Mouse (Mus musculus): ENCODE measurements around the gene Slc25a42. TPM values are rescaled to one million over a fixed set of nuclear protein-coding genes. Genes with fewer than 3 reads are reported as not detected.

The Slc25a42 gene
- polyA plus RNA-seq (2021; fragmentation: Nextera tagmentation): 11.8 and 13.3 TPM in 2 replicates
- long read RNA-seq, experiment 1, partial matches to known transcripts: 1 of 2 reads
- long read RNA-seq, experiment 1, other reads (novel, unspliced or antisense): 0 of 2 reads
- long read RNA-seq, experiment 2, transcript Slc25a42-202 (8 exons, 3,196 nt): major isoform, 9 of 18 reads
- long read RNA-seq, experiment 2, partial matches to known transcripts: 4 of 18 reads
- long read RNA-seq, experiment 2, other reads (novel, unspliced or antisense): 4 of 18 reads

GRCm38 (mm10) chr8:70212112-70213055 is at the start of gene Slc25a42:
Gene Slc25a42, minus strand, starts transcription at chr8:70212305.

GRCm38 (mm10) chr8:70234080-70234780 is 22.1 kb upstream of the Slc25a42 start, which contains the start of the genes Sugp2 and Armc6:
Gene Sugp2, plus strand, starts transcription at chr8:70234226.
Gene Armc6, minus strand, starts transcription at chr8:70234466.

GRCm38 (mm10) chr8:70172043-70172681 is 39.9 kb downstream of the Slc25a42 start, which contains the start of gene Tmem161a:
Gene Tmem161a, plus strand, starts transcription at chr8:70172356.

GRCm38 (mm10) chr8:70139026-70139857 is 72.9 kb downstream of the Slc25a42 start, which contains the start of the genes Rfxank, Borcs8 and Mef2b:
Gene Rfxank, minus strand, starts transcription at chr8:70139154.
Gene Borcs8, plus strand, starts transcription at chr8:70139499.
Gene Mef2b, plus strand, starts transcription at chr8:70139711.

Other genes with a start within 250 kb of the Slc25a42 start
- gene Gatad2a, start 215.9 kb downstream of the Slc25a42 start, polyA plus RNA-seq (2021; fragmentation: Nextera tagmentation): 7.5 and 9.1 TPM in 2 replicates
- gene Mau2, start 169.6 kb downstream of the Slc25a42 start, polyA plus RNA-seq (2021; fragmentation: Nextera tagmentation): 24.0 and 25.3 TPM in 2 replicates
- gene Sugp1, start 169.5 kb downstream of the Slc25a42 start, polyA plus RNA-seq (2021; fragmentation: Nextera tagmentation): 30.2 and 31.7 TPM in 2 replicates
- 0.40 and 0.64 TPM in 2 replicates for gene Tm6sf2, start 139.4 kb downstream of the Slc25a42 start, polyA plus RNA-seq (2021; fragmentation: Nextera tagmentation)
- gene Hapln4, start 128.8 kb downstream of the Slc25a42 start, polyA plus RNA-seq (2021; fragmentation: Nextera tagmentation): 51.3 and 58.1 TPM in 2 replicates
- 121 and 139 TPM in 2 replicates for gene Ncan, start 91.4 kb downstream of the Slc25a42 start, polyA plus RNA-seq (2021; fragmentation: Nextera tagmentation)
- 40.4 and 41.6 TPM in 2 replicates for gene Nr2c2ap, start 81.0 kb downstream of the Slc25a42 start, polyA plus RNA-seq (2021; fragmentation: Nextera tagmentation)
- gene Rfxank, start 73.2 kb downstream of the Slc25a42 start, polyA plus RNA-seq (2021; fragmentation: Nextera tagmentation): 13.6 and 15.3 TPM in 2 replicates
- gene Borcs8, start 72.8 kb downstream of the Slc25a42 start, polyA plus RNA-seq (2021; fragmentation: Nextera tagmentation): 101 and 107 TPM in 2 replicates
- 0.30 and 0.31 TPM in 2 replicates for gene Mef2b, start 72.6 kb downstream of the Slc25a42 start, polyA plus RNA-seq (2021; fragmentation: Nextera tagmentation)
- 27.1 and 27.6 TPM in 2 replicates for gene Tmem161a, start 39.9 kb downstream of the Slc25a42 start, polyA plus RNA-seq (2021; fragmentation: Nextera tagmentation)
- 28.9 and 29.7 TPM in 2 replicates for gene Sugp2, start 21.9 kb upstream of the Slc25a42 start, polyA plus RNA-seq (2021; fragmentation: Nextera tagmentation)
- 32.8 and 33.6 TPM in 2 replicates for gene Armc6, start 22.2 kb upstream of the Slc25a42 start, polyA plus RNA-seq (2021; fragmentation: Nextera tagmentation)
- gene Homer3, start 70.5 kb upstream of the Slc25a42 start, polyA plus RNA-seq (2021; fragmentation: Nextera tagmentation): 20.5 and 21.9 TPM in 2 replicates
- 20.1 and 21.0 TPM in 2 replicates for gene Ddx49, start 90.2 kb upstream of the Slc25a42 start, polyA plus RNA-seq (2021; fragmentation: Nextera tagmentation)
- gene Cope, start 90.2 kb upstream of the Slc25a42 start, polyA plus RNA-seq (2021; fragmentation: Nextera tagmentation): 343 and 361 TPM in 2 replicates
- 110 and 121 TPM in 2 replicates for gene Cers1, start 103.5 kb upstream of the Slc25a42 start, polyA plus RNA-seq (2021; fragmentation: Nextera tagmentation)
- 10.7 and 14.1 TPM in 2 replicates for gene Gdf1, start 117.5 kb upstream of the Slc25a42 start, polyA plus RNA-seq (2021; fragmentation: Nextera tagmentation)
- gene Upf1, start 141.0 kb upstream of the Slc25a42 start, polyA plus RNA-seq (2021; fragmentation: Nextera tagmentation): 3.2 and 4.4 TPM in 2 replicates
- gene Comp, start 161.3 kb upstream of the Slc25a42 start, polyA plus RNA-seq (2021; fragmentation: Nextera tagmentation): 0.44 TPM in 1 of 2 replicates, not detected in the other
- gene Crtc1, start 227.3 kb upstream of the Slc25a42 start, polyA plus RNA-seq (2021; fragmentation: Nextera tagmentation): 113 and 155 TPM in 2 replicates